Mouse (Mus musculus) liver, adult 2 months (tissue): ENCODE measurements around the gene Gm16440.
"Not testable (repeated sequence)": the region's sequence is repeated elsewhere in the genome, so short reads cannot be mapped to it uniquely, and the experiment has no call there.

Source experiments
- CTCF ChIP-seq: fragments of 200-500 bp; IDR thresholded peaks from 2 replicates; pipeline ENCODE4 v1.5.1; 2011; ENCODE audit warnings: low read depth, low read length, control low read depth
- POLR2A ChIP-seq: fragments of 200-500 bp; IDR thresholded peaks from 2 replicates; pipeline ENCODE4 v1.6.1; 2011; ENCODE audit warnings: low read length, control low read depth; ENCODE audit not compliant: insufficient read depth; ENCODE audit errors: extremely low read depth

DNA sequence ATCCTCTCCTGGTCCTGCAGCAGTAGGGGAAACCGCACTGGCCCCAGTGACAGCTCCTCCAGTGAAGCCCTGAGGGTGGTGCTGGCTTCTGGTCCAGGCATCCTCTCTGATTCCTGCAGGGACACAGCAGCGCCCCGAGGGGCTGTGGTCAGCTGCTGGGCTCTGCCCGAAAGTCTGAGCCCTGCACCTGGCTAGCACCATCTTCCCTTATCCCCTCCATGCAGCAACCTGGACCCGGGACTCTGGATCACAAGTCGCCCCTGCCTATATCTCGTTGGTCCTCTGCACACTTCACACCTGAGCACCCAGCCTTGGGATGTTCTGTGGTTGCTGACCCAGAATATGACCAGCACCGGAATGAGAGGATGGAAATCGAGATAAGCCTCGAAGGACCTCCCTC lies 46.5 kb downstream of the Gm16440 start, which contains the start of gene Gm3618:
- not testable (repeated sequence) for TF ChIP-seq POLR2A, CTCF
